Mouse (Mus musculus) megakaryocyte progenitor cell, adult 5-6 weeks (primary cell): Measurements from ENCODE around the gene Hist1h2ah. TPM values are rescaled to one million over a fixed set of nuclear protein-coding genes. Genes with fewer than 3 reads are reported as not detected.
"Not testable (repeated sequence)": the region's sequence is repeated elsewhere in the genome, so short reads cannot be mapped to it uniquely, and the experiment has no call there.

ENCODE experiments used
- ATAC-seq: replicated peaks from 2 replicates; pipeline ENCODE4 v1.8.0; 2016; ENCODE audit warnings: mild to moderate bottlenecking, moderate TSS enrichment, inconsistent platforms; ENCODE audit not compliant: poor library complexity
- total RNA-seq, 2 experiments: library from RNA; stranded (forward) in 1 of 2; stranded (reverse) in 1 of 2; fragments of 157-497, 149-512 nt in 1 of 2; fragments of 200-1000 nt in 1 of 2; gene quantifications; 2 replicates each; pipeline versions ENCODE4 v1.2.3 to v1.2.4; 2015 to 2017

The Hist1h2ah gene
- total RNA-seq (2015) (1.9 and 2.2 TPM in 2 replicates), total RNA-seq (2017) (923 and 1,838 TPM in 2 replicates)

GRCm38 (mm10) chr13:22035267-22036148, at the start of gene Hist1h2ah, which contains the start of gene Hist1h2bk:
Gene Hist1h2ah (minus strand): TSS chr13:22035568.
Gene Hist1h2bk (plus strand): TSS chr13:22035870.
- peak; percentile 80 for ATAC-seq

- ATAC-seq, result not testable (repeated sequence)
Observed at GRCm38 (mm10) chr13:22084140-22084539, 48.8 kb upstream of the Hist1h2ah start, which contains the start of gene Vmn1r188. Gene Vmn1r188 (plus strand): TSS chr13:22084440.

- no peak for ATAC-seq
Observed at GRCm38 (mm10) chr13:22063468-22063867, 28.1 kb upstream of the Hist1h2ah start.

GRCm38 (mm10) chr13:22061422-22061821, 26.1 kb upstream of the Hist1h2ah start:
- peak; percentile 80 for ATAC-seq

- ATAC-seq, result no peak
Observed at GRCm38 (mm10) chr13:22053754-22054153, 18.4 kb upstream of the Hist1h2ah start.

- ATAC-seq, result no peak
Observed at GRCm38 (mm10) chr13:22051523-22051859, 16.1 kb upstream of the Hist1h2ah start.

DNA sequence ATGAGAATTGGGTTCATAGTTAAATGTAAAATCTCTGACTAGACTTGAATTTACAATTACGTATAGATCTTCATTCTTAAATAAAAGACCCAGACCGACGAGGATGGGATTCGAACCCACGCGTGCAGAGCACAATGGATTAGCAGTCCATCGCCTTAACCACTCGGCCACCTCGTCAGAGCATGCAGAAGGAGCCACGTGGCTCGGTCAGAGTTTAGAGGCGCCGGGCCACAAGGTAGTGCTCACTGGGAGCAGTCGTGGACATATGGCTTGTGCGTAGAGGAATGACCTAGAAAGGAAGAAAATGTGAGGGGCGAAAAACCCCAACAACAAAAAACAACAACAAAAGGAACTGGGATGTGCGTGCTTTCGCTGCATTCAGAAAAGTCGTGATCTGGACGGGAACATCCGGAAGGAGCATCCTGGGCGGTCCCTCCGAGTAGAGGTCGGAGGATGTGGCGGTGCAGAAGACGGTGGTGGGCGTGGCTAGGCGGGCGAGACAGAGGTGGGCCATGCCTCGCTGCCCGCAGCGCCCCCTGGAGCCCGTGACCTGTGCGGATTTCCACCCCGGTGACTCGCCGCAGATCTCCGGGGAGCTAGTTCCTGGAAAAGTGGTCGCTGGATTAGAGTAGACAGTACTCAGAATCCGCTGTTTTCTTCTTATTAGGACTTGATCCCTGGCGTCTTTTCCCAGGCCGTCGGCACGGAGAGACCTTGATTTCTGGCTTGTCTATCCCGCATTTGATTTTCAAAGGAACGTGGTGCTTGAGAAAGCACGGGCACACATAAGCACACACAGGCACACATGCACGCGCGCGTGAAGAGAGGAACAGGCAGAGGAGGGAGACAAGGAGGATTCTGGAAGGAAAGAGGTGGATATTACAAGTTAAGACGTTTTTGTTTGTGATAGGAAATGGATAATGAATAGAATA, 15.5 kb upstream of the Hist1h2ah start:
- ATAC-seq, result peak; percentile 91

- ATAC-seq, result peak; percentile 32
Observed at GRCm38 (mm10) chr13:22049737-22050440, 14.5 kb upstream of the Hist1h2ah start.

DNA sequence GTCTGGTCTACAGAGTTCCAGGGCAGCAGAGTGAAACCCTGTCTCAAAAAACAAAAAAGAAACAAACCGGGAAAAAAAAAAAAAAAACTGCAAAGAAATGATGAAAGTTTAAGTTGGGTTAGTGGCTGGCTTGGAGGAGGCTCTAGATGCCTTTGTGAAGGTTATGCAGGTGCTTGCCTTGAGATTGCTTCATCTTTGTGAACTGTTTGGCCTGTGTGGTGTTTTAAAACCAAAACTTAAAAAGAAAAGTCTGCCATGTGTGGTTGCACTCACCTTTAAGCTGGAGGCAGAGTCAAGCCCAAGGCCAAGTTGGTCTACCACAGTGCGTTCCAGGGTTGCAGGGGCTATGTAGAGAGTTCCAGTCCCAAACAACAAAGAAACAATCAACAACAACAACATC, 13.7 kb upstream of the Hist1h2ah start:
- ATAC-seq, result no peak

DNA sequence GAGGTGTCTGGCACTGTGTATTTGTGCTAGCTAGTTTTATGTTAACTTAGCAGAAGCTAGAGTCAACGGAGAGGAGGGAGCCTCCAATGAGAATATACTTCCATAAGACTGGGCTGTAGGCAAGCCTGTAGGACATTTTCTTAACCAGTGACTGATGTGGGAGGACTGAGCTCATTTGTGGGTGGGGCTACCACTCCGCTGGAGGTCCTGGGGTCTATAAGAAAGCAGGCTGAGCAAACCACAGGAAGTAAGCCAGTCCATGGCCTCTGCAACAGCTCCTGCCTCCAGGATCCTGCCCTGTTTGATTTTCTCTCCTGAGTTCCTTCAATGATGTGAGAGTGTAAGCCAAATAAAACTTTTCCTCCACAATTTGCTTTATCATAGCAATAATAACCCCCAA, 9.9 kb upstream of the Hist1h2ah start:
- no peak for ATAC-seq

DNA sequence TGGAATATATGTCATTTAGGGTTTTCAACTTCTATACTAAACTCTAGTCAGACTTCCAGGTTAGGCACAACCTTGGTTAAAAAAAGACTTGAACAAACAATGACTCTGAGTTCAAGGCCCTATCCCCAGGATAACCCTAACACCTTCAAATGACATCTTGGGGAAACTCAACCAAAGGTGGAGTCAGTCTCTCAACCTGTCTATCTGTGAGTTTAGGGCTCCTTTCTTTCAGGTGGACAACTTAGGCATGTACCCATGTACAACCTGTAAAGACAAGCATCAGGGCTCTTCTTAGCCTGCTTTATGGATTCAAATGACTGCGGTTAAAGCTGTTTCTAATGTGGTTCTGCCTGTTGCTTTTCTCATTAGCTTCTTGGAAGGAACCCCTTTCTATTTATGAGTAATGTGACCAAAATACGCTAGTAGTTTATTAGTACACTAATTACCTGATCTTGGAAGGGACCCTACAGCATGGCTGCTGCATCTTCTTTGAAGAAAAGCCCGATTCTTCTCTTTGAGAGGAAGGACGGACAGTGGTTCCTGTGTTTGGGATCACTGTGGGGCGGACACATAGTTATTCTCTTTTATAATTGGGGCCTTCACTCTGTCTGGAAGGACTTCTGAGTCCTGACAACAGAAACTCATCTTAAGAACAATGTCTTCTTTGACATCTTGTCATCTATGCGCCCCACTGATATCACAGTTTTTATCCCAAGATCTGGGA, 9.2 kb upstream of the Hist1h2ah start:
- no peak for ATAC-seq

GRCm38 (mm10) chr13:22043503-22044431, 8.4 kb upstream of the Hist1h2ah start:
- ATAC-seq, result peak; percentile 18

- peak; percentile 58 for ATAC-seq
Observed at GRCm38 (mm10) chr13:22042568-22043502, 7.5 kb upstream of the Hist1h2ah start, which contains the start of the genes Hist1h2ag and Hist1h2bj. Gene Hist1h2ag (minus strand): TSS chr13:22042944. Gene Hist1h2bj (plus strand): TSS chr13:22043214.

GRCm38 (mm10) chr13:22041651-22042567, 6.5 kb upstream of the Hist1h2ah start:
- no peak for ATAC-seq

DNA sequence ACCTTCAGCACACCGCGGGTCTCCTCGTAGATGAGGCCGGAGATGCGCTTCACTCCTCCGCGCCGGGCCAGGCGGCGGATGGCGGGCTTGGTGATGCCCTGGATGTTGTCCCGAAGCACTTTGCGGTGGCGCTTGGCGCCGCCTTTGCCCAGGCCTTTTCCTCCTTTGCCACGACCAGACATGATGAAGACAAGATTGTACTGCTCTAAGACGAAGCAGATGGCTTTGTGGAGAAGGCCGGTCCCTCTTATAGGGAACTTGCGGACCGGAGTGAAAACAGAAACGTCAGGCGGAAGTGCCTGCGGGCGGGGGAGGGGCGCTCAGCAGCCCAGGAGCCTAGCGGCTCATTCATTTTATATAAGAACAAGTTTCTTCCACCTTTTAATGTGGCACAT, 5.8 kb upstream of the Hist1h2ah start, which contains the start of gene Hist1h4i:
Gene Hist1h4i (minus strand): TSS at position 221 of the 395 bp plus-strand sequence.
- ATAC-seq, result peak; percentile 57

DNA sequence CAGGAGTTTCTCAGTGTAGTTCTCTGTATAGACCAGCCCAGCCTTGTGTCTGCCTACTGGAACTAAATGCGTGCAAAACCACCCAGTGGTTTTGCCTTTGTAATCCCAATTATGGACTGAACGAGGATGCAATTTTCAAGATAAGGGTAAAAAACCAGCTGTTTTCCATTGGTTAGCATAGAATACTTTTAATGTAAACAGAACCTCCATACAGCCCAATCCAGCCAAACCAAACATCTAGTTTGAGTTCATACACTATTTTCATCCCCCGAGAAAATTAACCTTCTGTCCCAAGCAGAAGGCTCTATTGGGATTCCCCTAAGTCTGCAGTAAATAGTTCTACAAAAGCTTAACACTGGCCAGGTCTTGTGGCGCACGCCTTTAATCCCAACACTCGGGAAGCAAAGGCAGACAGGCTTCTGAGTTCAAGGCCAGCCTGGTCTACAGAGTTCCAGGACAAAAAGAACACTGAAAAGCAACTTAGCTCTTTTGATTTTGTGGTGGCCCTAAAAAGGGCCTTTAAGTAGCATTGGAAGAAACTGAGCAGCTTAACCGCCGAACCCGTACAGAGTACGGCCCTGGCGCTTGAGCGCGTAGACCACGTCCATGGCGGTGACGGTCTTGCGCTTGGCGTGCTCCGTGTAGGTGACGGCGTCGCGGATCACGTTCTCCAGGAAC, 5.2 kb upstream of the Hist1h2ah start:
- peak; percentile 20 for ATAC-seq
